Mouse (Mus musculus) limb, embryonic 13.5 days (tissue): ENCODE measurements around the gene Trim21. TPM values are rescaled to one million over a fixed set of nuclear protein-coding genes. Genes with fewer than 3 reads are reported as not detected.

Source experiments
- polyA plus RNA-seq: library from polyadenylated mRNA; unstranded; fragments of >200 nt; fragmentation: Nextera tagmentation; extraction: Ambion mirVana; gene quantifications from 2 replicates; pipeline ENCODE4 v1.2.1, GENCODE M21; 2015

Trim21 gene
- polyA plus RNA-seq, 1 experiment from 2014 or later, result 0.23 TPM

Other genes with a start within 250 kb of the Trim21 start
- 151 and 154 TPM in 2 replicates for gene Rrm1, start 123.8 kb downstream of the Trim21 start, polyA plus RNA-seq
- 0.45 TPM in 1 of 2 replicates, not detected in the other for gene Olfr543, start 83.8 kb downstream of the Trim21 start, polyA plus RNA-seq
- 0.11 and 0.13 TPM in 2 replicates for gene Olfr544, start 77.2 kb downstream of the Trim21 start, polyA plus RNA-seq
- not detected in 2 replicates for gene Olfr545, start 65.9 kb downstream of the Trim21 start, polyA plus RNA-seq
- gene Olfr547, start 30.7 kb downstream of the Trim21 start, polyA plus RNA-seq, result not detected in 2 replicates
- not detected in 2 replicates for gene Olfr548-ps1, start 24.6 kb downstream of the Trim21 start, polyA plus RNA-seq
- not detected in 2 replicates for gene Olfr549, start 15.6 kb downstream of the Trim21 start, polyA plus RNA-seq
- not detected in 2 replicates for gene Olfr550, start 6.0 kb upstream of the Trim21 start, polyA plus RNA-seq
- not detected in 2 replicates for gene Olfr551, start 26.4 kb upstream of the Trim21 start, polyA plus RNA-seq
- not detected in 2 replicates for gene Olfr552, start 32.3 kb upstream of the Trim21 start, polyA plus RNA-seq
- not detected in 2 replicates for gene Olfr553, start 52.7 kb upstream of the Trim21 start, polyA plus RNA-seq
- not detected in 2 replicates for gene Olfr554, start 72.9 kb upstream of the Trim21 start, polyA plus RNA-seq
- not detected in 2 replicates for gene Olfr555, start 93.3 kb upstream of the Trim21 start, polyA plus RNA-seq
- gene Olfr556, start 99.4 kb upstream of the Trim21 start, polyA plus RNA-seq, result not detected in 2 replicates
- 17.0 and 19.9 TPM in 2 replicates for gene Trim68, start 121.8 kb upstream of the Trim21 start, polyA plus RNA-seq
- not detected in 2 replicates for gene Olfr557, start 130.4 kb upstream of the Trim21 start, polyA plus RNA-seq
- 0.10 and 0.17 TPM in 2 replicates for gene Olfr558, start 136.7 kb upstream of the Trim21 start, polyA plus RNA-seq
- gene Olfr33, start 153.6 kb upstream of the Trim21 start, polyA plus RNA-seq, result not detected in 2 replicates
- not detected in 2 replicates for gene Olfr559, start 162.0 kb upstream of the Trim21 start, polyA plus RNA-seq
- gene Olfr560, start 193.9 kb upstream of the Trim21 start, polyA plus RNA-seq, result not detected in 2 replicates
- not detected in 2 replicates for gene Olfr78, start 194.0 kb upstream of the Trim21 start, polyA plus RNA-seq
- not detected in 2 replicates for gene Olfr561, start 205.7 kb upstream of the Trim21 start, polyA plus RNA-seq
- gene Olfr564, start 238.0 kb upstream of the Trim21 start, polyA plus RNA-seq, result not detected in 2 replicates